Mouse (Mus musculus): ENCODE data around the gene Zfand2a. TPM values are rescaled to one million over a fixed set of nuclear protein-coding genes. Genes with fewer than 3 reads are reported as not detected.
A peak's percentile ranks its signal among the peaks of the same experiment; 100 is the strongest.

Gene Zfand2a
- polyA plus RNA-seq, 1 experiment from 2014 or later: 7.1 TPM

DNA sequence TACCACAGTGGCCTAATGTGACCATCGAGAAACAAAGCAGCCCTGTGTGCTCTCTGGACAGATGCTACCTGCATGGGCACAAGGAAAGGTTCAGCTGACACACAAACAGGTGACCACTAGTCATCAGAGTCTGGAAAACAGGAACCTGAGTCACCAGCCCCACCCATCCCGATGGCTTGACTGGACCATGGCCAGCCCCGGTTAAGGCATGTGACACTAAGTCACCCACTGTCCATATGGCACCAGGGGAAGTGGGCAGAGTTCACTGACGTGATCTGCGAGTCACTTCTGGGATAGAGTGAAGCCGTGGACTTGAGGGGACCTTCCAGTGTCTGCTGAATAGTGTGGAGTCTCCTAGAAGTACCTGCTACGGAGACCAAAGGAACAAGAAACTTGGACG, 5.3 kb downstream of the Zfand2a start:
- no peak for ATAC-seq (ENCODE audit: insufficient read depth, low FRiP score)
- 0 out of 2 replicates have a peak, but pooled peaks cover 5% of the 10 kb centered on the region for H3K36me3 ChIP-seq (ENCODE audit: control insufficient read depth, insufficient read depth, low read length)
- H3K27me3 ChIP-seq (ENCODE audit: control insufficient read depth, insufficient read depth, low read length): no peaks in the 10 kb centered on the region
- peaks cover 10% of the 10 kb centered on the region; the same call in 1 of the 2 replicates for H3K4me1 ChIP-seq (ENCODE audit: control insufficient read depth, insufficient read depth, low read length)
- WGBS: 89% methylated on average over 8 of the region's 8 CpGs
- no peak overlapping the region for H3K9ac ChIP-seq (ENCODE audit: low read length)
- no peak overlapping the region for H3K27ac ChIP-seq (ENCODE audit: low read length)
- H3K4me2 ChIP-seq (ENCODE audit: low read depth, low read length): no peak overlapping the region
- no peaks in the 10 kb centered on the region for H3K9me3 ChIP-seq (replicated peaks; ENCODE audit: control insufficient read depth, low read length)
- H3K4me3 ChIP-seq (replicated peaks; ENCODE audit: low read length): no peak overlapping the region

DNA sequence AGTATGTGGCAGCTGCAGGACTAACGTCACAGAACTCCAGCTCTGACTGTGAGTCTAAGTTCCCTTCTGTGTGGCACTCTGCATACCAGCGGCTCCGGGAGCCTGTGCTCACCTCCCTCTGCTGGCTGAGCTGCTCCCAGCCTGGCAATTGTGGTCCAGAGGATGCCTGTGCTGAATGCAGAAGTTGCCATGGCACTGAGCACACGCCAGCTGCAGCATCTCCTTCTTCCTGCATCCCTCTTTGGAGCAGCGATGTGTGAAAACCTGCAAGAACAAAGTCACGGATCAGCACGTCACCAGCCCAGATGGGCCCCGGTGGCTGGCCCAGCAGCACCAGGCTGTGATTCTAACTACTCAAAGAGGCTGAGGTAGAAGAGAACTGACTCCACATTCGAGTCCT, 9.6 kb downstream of the Zfand2a start:
- Histone ChIP-seq H3K4me1 (ENCODE audit: control insufficient read depth, insufficient read depth, low read length) (no peaks in the 10 kb centered on the region), H3K36me3 (ENCODE audit: control insufficient read depth, insufficient read depth, low read length) (peaks cover 11% of the 10 kb centered on the region; the same call in 1 of the 2 replicates), H3K27me3 (ENCODE audit: control insufficient read depth, insufficient read depth, low read length) (no peaks in the 10 kb centered on the region), H3K9ac (ENCODE audit: low read length) (no peak overlapping the region), H3K9me3 (replicated peaks; ENCODE audit: control insufficient read depth, low read length) (no peaks in the 10 kb centered on the region), H3K27ac (ENCODE audit: low read length) (no peak overlapping the region), H3K4me3 (replicated peaks; ENCODE audit: low read length) (no peak overlapping the region), H3K4me2 (ENCODE audit: low read depth, low read length) (no peak overlapping the region)
- ATAC-seq (ENCODE audit: insufficient read depth, low FRiP score): no peak
- 90% methylated on average over 9 of the region's 9 CpGs for WGBS

DNA sequence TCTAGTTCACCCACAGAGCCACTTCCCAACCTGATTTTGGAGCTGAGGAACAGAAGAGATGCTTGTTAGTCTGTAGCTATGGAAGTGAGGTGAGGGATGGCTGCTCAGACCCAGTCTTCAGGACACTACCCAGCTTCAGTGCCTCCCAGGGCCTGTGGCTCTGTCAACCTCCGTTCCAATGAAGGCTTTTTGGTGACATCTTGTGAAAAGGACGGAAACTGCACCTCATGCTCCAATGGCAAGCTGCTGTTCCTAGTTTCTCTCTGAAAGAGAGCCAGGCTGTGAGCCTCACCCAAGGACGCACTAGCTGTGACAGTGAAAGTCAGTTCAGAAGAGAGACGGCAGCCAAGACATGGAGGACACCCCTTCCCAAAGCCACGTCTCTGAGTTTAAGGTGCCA, 16.4 kb downstream of the Zfand2a start:
- no peak overlapping the region for H3K27ac ChIP-seq (ENCODE audit: low read length)
- no peaks in the 10 kb centered on the region for H3K9me3 ChIP-seq (replicated peaks; ENCODE audit: control insufficient read depth, low read length)
- no peak overlapping the region for H3K4me3 ChIP-seq (replicated peaks; ENCODE audit: low read length)
- peak; percentile 44 for ATAC-seq (ENCODE audit: insufficient read depth, low FRiP score)
- WGBS: 54% methylated on average over 5 of the region's 5 CpGs
- H3K4me2 ChIP-seq (ENCODE audit: low read depth, low read length): no peak overlapping the region
- no peaks in the 10 kb centered on the region for H3K27me3 ChIP-seq (ENCODE audit: control insufficient read depth, insufficient read depth, low read length)
- H3K36me3 ChIP-seq (ENCODE audit: control insufficient read depth, insufficient read depth, low read length): peaks cover 8% of the 10 kb centered on the region; the same call in 1 of the 2 replicates
- no peaks in the 10 kb centered on the region for H3K4me1 ChIP-seq (ENCODE audit: control insufficient read depth, insufficient read depth, low read length)
- no peak overlapping the region for H3K9ac ChIP-seq (ENCODE audit: low read length)

DNA sequence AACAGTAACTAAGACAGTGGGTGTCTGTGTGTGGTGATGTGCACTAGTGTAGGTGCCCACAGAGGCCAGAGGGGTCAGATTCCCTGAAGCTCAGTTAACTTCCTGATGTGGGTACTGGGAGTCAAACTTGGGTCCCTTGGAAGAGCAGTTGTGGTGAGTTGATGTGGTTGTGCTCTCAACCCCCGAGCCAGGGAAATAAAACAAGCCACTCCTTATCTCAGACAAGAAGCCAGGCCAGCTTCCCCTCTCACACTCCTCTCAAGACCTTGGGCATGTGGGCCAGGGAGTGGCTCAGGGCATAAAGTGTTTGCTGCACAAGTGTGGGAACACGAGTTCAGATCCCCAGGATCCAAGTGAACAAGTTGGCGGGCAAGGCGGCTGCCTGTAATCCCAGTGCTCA, 17.5 kb downstream of the Zfand2a start:
- H3K27me3 ChIP-seq (ENCODE audit: control insufficient read depth, insufficient read depth, low read length): no peaks in the 10 kb centered on the region
- 68% methylated on average over 4 of the region's 4 CpGs for WGBS
- no peaks in the 10 kb centered on the region for H3K4me1 ChIP-seq (ENCODE audit: control insufficient read depth, insufficient read depth, low read length)
- peaks cover under 1% of the 10 kb centered on the region; the same call in 1 of the 2 replicates for H3K36me3 ChIP-seq (ENCODE audit: control insufficient read depth, insufficient read depth, low read length)
- no peak overlapping the region for H3K4me2 ChIP-seq (ENCODE audit: low read depth, low read length)
- no peak overlapping the region for H3K4me3 ChIP-seq (replicated peaks; ENCODE audit: low read length)
- no peak overlapping the region for H3K9ac ChIP-seq (ENCODE audit: low read length)
- no peak for ATAC-seq (ENCODE audit: insufficient read depth, low FRiP score)
- no peak overlapping the region for H3K27ac ChIP-seq (ENCODE audit: low read length)
- H3K9me3 ChIP-seq (replicated peaks; ENCODE audit: control insufficient read depth, low read length): no peaks in the 10 kb centered on the region

DNA sequence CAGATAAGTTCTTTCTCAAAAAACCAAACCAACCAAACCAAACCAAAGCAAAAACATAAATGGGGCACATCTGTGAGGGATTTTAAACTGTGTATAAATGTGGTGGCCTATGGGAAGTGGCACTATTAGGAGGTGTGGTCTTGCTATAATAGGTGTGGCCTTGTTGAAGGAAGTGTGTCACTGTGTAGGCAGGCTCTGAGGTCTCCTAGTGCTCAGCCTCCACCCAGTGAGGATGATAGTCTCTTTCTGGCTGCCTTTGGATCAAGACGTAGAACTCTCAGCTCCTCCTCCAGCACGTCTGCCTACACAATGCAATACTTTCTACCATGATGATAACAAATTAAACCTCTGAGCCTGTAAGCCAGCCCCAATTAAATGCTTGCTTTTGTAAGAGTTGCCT, 18.0 kb downstream of the Zfand2a start:
- Histone ChIP-seq H3K9ac (ENCODE audit: low read length) (no peak overlapping the region), H3K27ac (ENCODE audit: low read length) (no peak overlapping the region), H3K36me3 (ENCODE audit: control insufficient read depth, insufficient read depth, low read length) (no peaks in the 10 kb centered on the region), H3K4me2 (ENCODE audit: low read depth, low read length) (no peak overlapping the region), H3K9me3 (replicated peaks; ENCODE audit: control insufficient read depth, low read length) (no peaks in the 10 kb centered on the region), H3K4me1 (ENCODE audit: control insufficient read depth, insufficient read depth, low read length) (no peaks in the 10 kb centered on the region), H3K27me3 (ENCODE audit: control insufficient read depth, insufficient read depth, low read length) (no peaks in the 10 kb centered on the region), H3K4me3 (replicated peaks; ENCODE audit: low read length) (no peak overlapping the region)
- ATAC-seq (ENCODE audit: insufficient read depth, low FRiP score): no peak
- WGBS: 71% methylated on average over 2 of the region's 2 CpGs

DNA sequence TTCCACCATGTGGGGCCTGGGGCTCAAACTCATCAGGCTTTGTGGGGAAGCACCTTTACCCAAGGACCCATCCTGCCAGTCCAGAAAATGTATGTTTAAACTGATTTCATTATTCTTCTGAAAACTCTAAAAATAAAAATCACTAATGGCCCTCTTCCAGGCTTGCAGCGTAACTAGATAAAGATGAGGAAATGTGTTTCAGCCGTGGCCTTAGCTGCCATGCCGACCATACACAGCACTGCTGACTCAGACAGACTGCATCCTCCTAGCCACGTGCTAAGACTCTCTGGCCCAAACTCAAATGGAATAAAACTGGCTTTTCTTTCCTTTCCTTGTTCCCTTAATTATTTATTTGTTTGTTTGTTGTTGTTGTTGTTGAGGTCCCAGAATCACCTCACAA, 19.5 kb downstream of the Zfand2a start:
- no peaks in the 10 kb centered on the region for H3K36me3 ChIP-seq (ENCODE audit: control insufficient read depth, insufficient read depth, low read length)
- H3K4me1 ChIP-seq (ENCODE audit: control insufficient read depth, insufficient read depth, low read length): 0 out of 2 replicates have a peak, but pooled peaks cover 2% of the 10 kb centered on the region
- H3K9ac ChIP-seq (ENCODE audit: low read length): no peak overlapping the region
- no peaks in the 10 kb centered on the region for H3K27me3 ChIP-seq (ENCODE audit: control insufficient read depth, insufficient read depth, low read length)
- no peak overlapping the region for H3K4me2 ChIP-seq (ENCODE audit: low read depth, low read length)
- H3K27ac ChIP-seq (ENCODE audit: low read length): no peak overlapping the region
- ATAC-seq (ENCODE audit: insufficient read depth, low FRiP score): no peak
- no peak overlapping the region for H3K4me3 ChIP-seq (replicated peaks; ENCODE audit: low read length)
- no peaks in the 10 kb centered on the region for H3K9me3 ChIP-seq (replicated peaks; ENCODE audit: control insufficient read depth, low read length)
- 58% methylated on average over 4 of the region's 4 CpGs for WGBS

DNA sequence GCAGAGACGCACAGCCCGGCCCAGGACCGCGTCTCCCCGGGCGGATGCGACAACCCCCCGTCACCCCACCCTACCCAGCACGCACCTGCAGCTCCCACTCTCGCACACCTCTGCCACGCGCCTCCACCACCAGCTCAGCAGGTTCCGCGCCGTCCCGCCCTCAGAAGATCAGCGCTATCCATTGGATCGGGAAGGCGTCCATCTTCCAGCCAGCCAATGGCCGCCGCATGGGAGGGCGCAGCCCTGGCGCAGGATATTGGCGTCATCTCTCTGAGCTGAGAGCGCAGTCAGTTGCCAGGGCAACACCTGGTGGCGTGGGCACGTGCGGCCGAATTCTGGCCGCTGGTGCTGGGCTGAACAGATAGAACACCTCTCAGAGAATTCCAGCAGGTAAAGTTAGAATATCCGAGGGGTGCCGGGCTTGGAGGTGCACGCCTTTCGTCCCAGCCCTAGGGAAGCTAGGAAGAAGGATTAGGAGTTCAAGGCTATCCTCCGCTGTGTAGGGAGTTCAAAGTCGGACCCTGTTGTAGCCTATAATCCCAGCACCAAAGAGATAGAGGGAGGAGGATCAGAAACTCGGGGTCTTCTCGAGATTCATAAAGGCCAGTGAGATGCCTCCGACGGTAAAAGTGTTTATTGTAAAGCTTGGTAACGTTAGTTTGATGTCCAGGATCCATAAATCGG, 23.8 kb downstream of the Zfand2a start, which contains the start of gene 3110082I17Rik:
Gene 3110082I17Rik, minus strand, starts transcription at position 144 of the 684 bp plus-strand sequence.
- peak within 1 kb of the TSS; percentile 70 for H3K9ac ChIP-seq (ENCODE audit: low read length)
- WGBS: 4% methylated on average over 42 of the region's 42 CpGs

DNA sequence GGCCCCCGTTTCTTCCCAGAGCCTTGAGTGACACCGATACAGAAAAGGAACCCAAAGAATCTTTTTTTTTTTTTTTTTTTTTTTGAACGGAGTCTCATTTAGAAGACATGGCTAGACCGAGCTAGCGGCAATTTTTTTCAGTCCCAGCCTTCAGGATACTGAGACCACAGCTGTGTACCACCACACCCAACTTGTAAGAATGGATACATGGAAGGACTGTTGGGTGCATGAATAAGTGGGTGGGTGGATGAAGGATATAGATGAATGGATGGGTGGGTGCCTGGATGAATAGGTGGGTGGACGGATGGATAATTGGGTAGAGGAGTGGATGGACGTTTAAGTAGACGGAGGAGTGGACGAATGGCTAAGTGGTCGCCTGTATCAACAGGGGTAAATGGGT, 24.4 kb downstream of the Zfand2a start:
- Histone ChIP-seq H3K9ac (ENCODE audit: low read length) (peak overlapping the region; percentile 70), H3K27ac (ENCODE audit: low read length) (no peak overlapping the region), H3K4me2 (ENCODE audit: low read depth, low read length) (peak overlapping the region; percentile 96), H3K4me3 (replicated peaks; ENCODE audit: low read length) (peak overlapping the region; percentile 60), H3K9me3 (replicated peaks; ENCODE audit: control insufficient read depth, low read length) (no peaks in the 10 kb centered on the region), H3K4me1 (ENCODE audit: control insufficient read depth, insufficient read depth, low read length) (peaks cover 8% of the 10 kb centered on the region; the same call in 1 of the 2 replicates), H3K27me3 (ENCODE audit: control insufficient read depth, insufficient read depth, low read length) (no peaks in the 10 kb centered on the region), H3K36me3 (ENCODE audit: control insufficient read depth, insufficient read depth, low read length) (no peaks in the 10 kb centered on the region; the same call in 1 of the 2 replicates)
- 8% methylated on average over 10 of the region's 10 CpGs for WGBS
- ATAC-seq (ENCODE audit: insufficient read depth, low FRiP score): no peak

More for the DNA sequence above, 23.8 kb downstream of the Zfand2a start, which contains the start of gene 3110082I17Rik:
- Histone ChIP-seq H3K4me3 (replicated peaks; ENCODE audit: low read length) (peak within 1 kb of the TSS; percentile 60), H3K27ac (ENCODE audit: low read length) (no peak within 1 kb of the TSS), H3K4me2 (ENCODE audit: low read depth, low read length) (peak within 1 kb of the TSS; percentile 96), H3K4me1 (ENCODE audit: control insufficient read depth, insufficient read depth, low read length) (peaks cover 8% of the 10 kb centered on the region; the same call in 1 of the 2 replicates), H3K9me3 (replicated peaks; ENCODE audit: control insufficient read depth, low read length) (no peaks in the 10 kb centered on the region), H3K27me3 (ENCODE audit: control insufficient read depth, insufficient read depth, low read length) (no peaks in the 10 kb centered on the region), H3K36me3 (ENCODE audit: control insufficient read depth, insufficient read depth, low read length) (no peaks in the 10 kb centered on the region)
- ATAC-seq (ENCODE audit: insufficient read depth, low FRiP score): peak; percentile 98

DNA sequence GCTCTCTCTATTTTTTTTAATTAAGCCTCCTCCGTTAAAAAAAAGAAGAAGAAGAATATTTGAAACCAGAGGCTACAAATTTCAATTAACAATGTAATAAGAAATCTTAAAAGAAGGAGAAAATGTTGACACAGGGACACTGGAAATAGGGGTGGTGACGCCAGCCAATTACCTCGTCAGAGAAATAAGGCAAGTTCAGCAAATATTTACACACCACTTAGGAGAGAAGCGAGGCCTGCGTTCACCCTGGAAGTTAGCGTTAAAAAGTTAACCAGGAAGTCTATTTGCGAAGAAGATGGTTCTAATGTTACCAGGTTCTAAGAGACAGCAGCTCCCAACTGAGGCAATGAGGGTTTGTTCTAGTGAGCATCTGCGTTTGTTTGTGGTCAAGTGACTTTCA, 27.1 kb downstream of the Zfand2a start:
- no peaks in the 10 kb centered on the region for H3K9me3 ChIP-seq (replicated peaks; ENCODE audit: control insufficient read depth, low read length)
- H3K4me1 ChIP-seq (ENCODE audit: control insufficient read depth, insufficient read depth, low read length): peaks cover 8% of the 10 kb centered on the region; the same call in 1 of the 2 replicates
- no peak overlapping the region for H3K4me2 ChIP-seq (ENCODE audit: low read depth, low read length)
- H3K4me3 ChIP-seq (replicated peaks; ENCODE audit: low read length): no peak overlapping the region
- ATAC-seq (ENCODE audit: insufficient read depth, low FRiP score): no peak
- H3K27ac ChIP-seq (ENCODE audit: low read length): peak overlapping the region; percentile 70
- no peaks in the 10 kb centered on the region for H3K27me3 ChIP-seq (ENCODE audit: control insufficient read depth, insufficient read depth, low read length)
- WGBS: 63% methylated on average over 8 of the region's 8 CpGs
- no peak overlapping the region for H3K9ac ChIP-seq (ENCODE audit: low read length)
- H3K36me3 ChIP-seq (ENCODE audit: control insufficient read depth, insufficient read depth, low read length): no peaks in the 10 kb centered on the region; the same call in 1 of the 2 replicates
